Mouse (Mus musculus) cerebellum, postnatal 36 days (tissue): ENCODE measurements at regions not wholly inside any gene's neighbourhood (a gene's known extent, or its start where the extent isn't known, plus 50 kb on each side); places are given as distances from the start of the nearest gene placed in this dataset.

ENCODE experiments used
- DNase-seq, 2 experiments: peaks; one replicate each; pipeline ENCODE4 v3.0.0; 2021 to 2022; ENCODE audit warnings: mixed read lengths in 2 of 2

GRCm38 (mm10) chr8:5800594-5800993 is 695.4 kb upstream of the Slc10a2 start:
- DNase-seq = no peak

- DNase-seq = no peak
Measured at GRCm38 (mm10) chr8:5756366-5756765, 651.2 kb upstream of the Slc10a2 start.

- peak in 1 of 2 experiments; percentile 4 for DNase-seq
Measured at GRCm38 (mm10) chr8:5739503-5739902, 634.4 kb upstream of the Slc10a2 start.

- no peak for DNase-seq
Measured at GRCm38 (mm10) chr8:5727416-5727815, 622.3 kb upstream of the Slc10a2 start.

- no peak for DNase-seq
Measured at GRCm38 (mm10) chr8:5687999-5688398, 582.8 kb upstream of the Slc10a2 start.

GRCm38 (mm10) chr8:5674971-5675370 is 569.8 kb upstream of the Slc10a2 start:
- DNase-seq = no peak
